Mouse (Mus musculus): ENCODE results near the gene Kif1a. TPM values are rescaled to one million over a fixed set of nuclear protein-coding genes. Genes with fewer than 3 reads are reported as not detected.

Kif1a gene
- total and polyA plus RNA-seq, 3 experiments, result not detected

GRCm38 (mm10) chr1:93012103-93012585 lies 89.6 kb downstream of the Kif1a start (continued):
- TF ChIP-seq CHD2 (IDR thresholded peaks at IDR 0.05; ENCODE audit: low read length), result no peak

- Histone ChIP-seq H3K4me1 (ENCODE audit: control insufficient read depth in 1 of 2, insufficient read depth in 2 of 2, low read length in 2 of 2) (no peaks in the 10 kb centered on the region), H3K36me3 (ENCODE audit: control insufficient read depth in 1 of 2, insufficient read depth in 2 of 2, low read length in 2 of 2) (no peaks in the 10 kb centered on the region)
- DNase-seq (ENCODE audit: low read depth, low spot score), result peak; percentile 10
Observed at GRCm38 (mm10) chr1:93010731-93011130, 91.0 kb downstream of the Kif1a start.

GRCm38 (mm10) chr1:93009196-93009595 lies 92.6 kb downstream of the Kif1a start:
- Histone ChIP-seq H3K36me3 (ENCODE audit: control insufficient read depth in 1 of 2, insufficient read depth in 2 of 2, low read length in 2 of 2) (no peaks in the 10 kb centered on the region), H3K4me3 (ENCODE audit: control insufficient read depth in 1 of 2, insufficient read depth in 1 of 2, low read depth in 2 of 2, low read length in 2 of 2) (no peak overlapping the region), H3K79me2 (ENCODE audit: control insufficient read depth, insufficient read depth, low read length, poor library complexity) (no peaks in the 10 kb centered on the region), H3K27ac (ENCODE audit: control insufficient read depth, low read depth, low read length) (no peak overlapping the region), H3K4me1 (ENCODE audit: control insufficient read depth in 1 of 2, insufficient read depth in 2 of 2, low read length in 2 of 2) (no peaks in the 10 kb centered on the region), H3K9me3 (replicated peaks; ENCODE audit: insufficient read depth, low read length) (no peaks in the 10 kb centered on the region), H3K27me3 (ENCODE audit: control insufficient read depth in 1 of 2, insufficient read depth in 2 of 2, low read length in 2 of 2) (no peaks in the 10 kb centered on the region), H3K9ac (ENCODE audit: control insufficient read depth, low read depth, low read length, poor library complexity, severe bottlenecking) (no peak overlapping the region)
- DNase-seq (ENCODE audit: low read depth, low spot score), result no peak
- TF ChIP-seq ZKSCAN1 (IDR thresholded peaks at IDR 0.05; ENCODE audit: low read depth, low read length) (no peak), TBP (IDR thresholded peaks at IDR 0.05; ENCODE audit: low read depth, low read length) (no peak), POLR2A (IDR thresholded peaks at IDR 0.05; ENCODE audit: control insufficient read depth in 1 of 2, insufficient read depth in 1 of 2, low read depth in 1 of 2, low read length in 2 of 2, poor library complexity in 1 of 2) (no peak), JUND (IDR thresholded peaks at IDR 0.05; ENCODE audit: low read depth, low read length) (no peak), ZNF384 (IDR thresholded peaks at IDR 0.05; ENCODE audit: low read depth, low read length) (no peak), NELFE (IDR thresholded peaks at IDR 0.05; ENCODE audit: low read depth, low read length) (no peak), POLR2AphosphoS5 (IDR thresholded peaks at IDR 0.05; ENCODE audit: borderline replicate concordance, low read depth, low read length) (no peak), ZMIZ1 (IDR thresholded peaks at IDR 0.05; ENCODE audit: low read depth, low read length) (no peak), HCFC1 (IDR thresholded peaks at IDR 0.05; ENCODE audit: low read depth, low read length) (no peak), MAX (IDR thresholded peaks at IDR 0.05; ENCODE audit: low read length) (no peak), CHD2 (IDR thresholded peaks at IDR 0.05; ENCODE audit: low read length) (no peak), ETS1 (IDR thresholded peaks at IDR 0.05; ENCODE audit: low read depth, low read length) (no peak), BHLHE40 (IDR thresholded peaks at IDR 0.05; ENCODE audit: borderline replicate concordance, low read depth, low read length) (no peak), MAFK (IDR thresholded peaks at IDR 0.05; ENCODE audit: borderline replicate concordance, low read depth, low read length) (no peak), MYB (IDR thresholded peaks at IDR 0.05; ENCODE audit: low read depth, low read length) (no peak), KAT2A (conservative IDR thresholded peaks at IDR 0.05; ENCODE audit: low read depth, low read length) (no peak), E2F4 (IDR thresholded peaks at IDR 0.05; ENCODE audit: borderline replicate concordance, low read depth, low read length) (no peak)

More at GRCm38 (mm10) chr1:93010731-93011130, 91.0 kb downstream of the Kif1a start:
- Histone ChIP-seq H3K4me3 (ENCODE audit: control insufficient read depth in 1 of 2, insufficient read depth in 1 of 2, low read depth in 2 of 2, low read length in 2 of 2) (no peak overlapping the region), H3K27ac (ENCODE audit: control insufficient read depth, low read depth, low read length) (no peak overlapping the region), H3K9ac (ENCODE audit: control insufficient read depth, low read depth, low read length, poor library complexity, severe bottlenecking) (no peak overlapping the region), H3K9me3 (replicated peaks; ENCODE audit: insufficient read depth, low read length) (no peaks in the 10 kb centered on the region), H3K79me2 (ENCODE audit: control insufficient read depth, insufficient read depth, low read length, poor library complexity) (no peaks in the 10 kb centered on the region), H3K27me3 (ENCODE audit: control insufficient read depth in 1 of 2, insufficient read depth in 2 of 2, low read length in 2 of 2) (no peaks in the 10 kb centered on the region)
- TF ChIP-seq ZC3H11A (IDR thresholded peaks at IDR 0.05; ENCODE audit: low read depth, low read length), result peak; percentile 6; the same call in 1 of the 2 replicates
- peak; percentile 25 to 75 (median 45); a peak in 5 of 6 replicates for TF ChIP-seq CTCF (IDR thresholded peaks at IDR 0.05 in 2 of 3, conservative IDR thresholded peaks at IDR 0.05 in 1 of 3; ENCODE audit: control insufficient read depth in 1 of 3, insufficient read depth in 1 of 3, low read depth in 2 of 3, low read length in 3 of 3, poor library complexity in 1 of 3, severe bottlenecking in 1 of 3)
- TF ChIP-seq MXI1 (IDR thresholded peaks at IDR 0.05; ENCODE audit: low read depth, low read length), result no peak
- peak; percentile 42 for TF ChIP-seq SMC3 (IDR thresholded peaks at IDR 0.05; ENCODE audit: low read depth, low read length)
- TF ChIP-seq MYB (IDR thresholded peaks at IDR 0.05; ENCODE audit: low read depth, low read length), result no peak

Measured in MEL (cell line).